16 mouse cellular contexts compared by ENCODE assay signal in the genomic region with DNA sequence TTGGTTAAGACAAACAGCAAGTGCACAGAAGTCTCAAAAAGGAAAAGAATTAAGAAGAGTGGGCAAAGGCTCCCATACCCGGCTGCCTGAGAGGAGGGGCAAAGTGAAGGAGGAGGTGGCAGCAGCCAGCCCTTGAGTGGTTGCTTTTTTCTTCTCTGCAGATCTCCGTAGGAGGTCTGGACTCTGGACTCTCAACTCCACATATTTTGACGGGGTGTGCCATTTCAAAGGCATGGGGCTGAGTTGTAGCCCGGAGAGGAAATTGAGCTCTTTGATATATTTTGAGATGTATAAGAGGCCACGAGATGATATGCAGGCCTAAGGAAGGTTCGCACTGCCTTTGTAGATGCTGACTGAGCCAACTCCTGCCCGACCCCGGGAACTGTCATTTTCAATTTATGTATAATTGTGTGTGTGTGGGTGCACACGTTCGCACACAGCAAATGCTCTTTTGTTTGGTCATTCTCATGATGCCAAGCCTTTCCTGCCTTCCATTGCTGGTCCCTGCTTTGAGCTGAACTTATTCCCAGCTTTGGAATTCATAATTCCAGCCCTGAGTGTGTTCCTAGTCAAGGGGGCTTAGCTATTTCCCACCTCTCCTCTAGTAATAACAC. TPM values are rescaled to one million over a fixed set of nuclear protein-coding genes. Genes with fewer than 3 reads are reported as not detected.
DNase-seq lines count a peak whose midpoint lies in the region; ATAC-seq and TF ChIP-seq lines count a peak whose summit lies in the region.
"Had no signal": no experiment of that assay in that cellular context is flagged by ENCODE, and none has a peak within 500 bp of the region (broad histone marks: within the 10 kb centered on the region; RNA-seq: fewer than 3 reads in every experiment).

No protein-coding gene starts in this region.

- no peaks in the 10 kb centered on the region for H3K27me3 ChIP-seq in lung, embryonic 14.5 days (ENCODE audit: insufficient read depth, low read length)
- no peaks in the 10 kb centered on the region for H3K27me3 ChIP-seq in kidney, adult 2 months (replicated peaks; ENCODE audit: control insufficient read depth, insufficient read depth, low read length)
- H3K27me3 ChIP-seq: forebrain, embryonic 13.5 days; liver, embryonic 13.5 days; megakaryocyte, embryonic 14.5 days; Patski had no signal

- peaks cover 16% of the 10 kb centered on the region for H3K4me1 ChIP-seq in lung, embryonic 14.5 days (ENCODE audit: insufficient read depth)
- H3K4me1 ChIP-seq in lung, adult 2 months (ENCODE audit: control insufficient read depth, insufficient read depth, low read length): 0 out of 2 replicates have a peak, but pooled peaks cover 4% of the 10 kb centered on the region
- no peaks in the 10 kb centered on the region for H3K4me1 ChIP-seq in kidney, adult 2 months (ENCODE audit: control insufficient read depth, insufficient read depth, low read length)
- H3K4me1 ChIP-seq: liver, embryonic 13.5 days had no signal

- no peak overlapping the region for H3K4me3 ChIP-seq in lung, embryonic 14.5 days (ENCODE audit: low read depth, low read length)
- no peak overlapping the region for H3K4me3 ChIP-seq in lung, adult 2 months (replicated peaks; ENCODE audit: extremely low read depth, low read depth, low read length)
- H3K4me3 ChIP-seq in kidney, adult 2 months (ENCODE audit: insufficient read depth, low read depth, low read length): no peak overlapping the region
- H3K4me3 ChIP-seq: forebrain, embryonic 13.5 days; liver, embryonic 13.5 days; megakaryocyte, embryonic 14.5 days had no signal

- WGBS in lung, embryonic 14.5 days: 38% methylated on average over 10 of the region's 10 CpGs
- WGBS in lung, adult 2 months: 56% methylated on average over 10 of the region's 10 CpGs
- WGBS in kidney, adult 2 months: 54% methylated on average over 10 of the region's 10 CpGs

- no peak overlapping the region for H3K4me2 ChIP-seq in lung, embryonic 14.5 days
- H3K4me2 ChIP-seq: forebrain, embryonic 13.5 days; heart, embryonic 11.5 days; liver, embryonic 13.5 days had no signal

- no peaks in the 10 kb centered on the region for H3K36me3 ChIP-seq in lung, embryonic 14.5 days (ENCODE audit: insufficient read depth)
- H3K36me3 ChIP-seq in kidney, adult 2 months (ENCODE audit: control insufficient read depth, insufficient read depth, low read length): no peaks in the 10 kb centered on the region
- H3K36me3 ChIP-seq: liver, embryonic 13.5 days had no signal

- TF ChIP-seq POLR2A in lung, adult 2 months (IDR thresholded peaks at IDR 0.05; ENCODE audit: borderline replicate concordance, extremely low read depth, low read depth, low read length): no peak
- TF ChIP-seq POLR2A in kidney, adult 2 months (IDR thresholded peaks at IDR 0.05; ENCODE audit: low read depth, low read length): no peak

- peak; percentile 56 for DNase-seq in lung, embryonic 14.5 days
- DNase-seq in lung, adult 2 months: no peak
- DNase-seq in R1 (ENCODE audit: low read depth, low spot score): peak; percentile 73
- peak; percentile 55 for DNase-seq in kidney, adult 2 months
- DNase-seq in retina, postnatal 1 day: peak; percentile 52
- no peak for DNase-seq in ovary, postnatal 14 days (ENCODE audit: low spot score)
- DNase-seq in thymus, postnatal 10 days (ENCODE audit: low spot score in 2 of 2): no peak
- DNase-seq: adrenal gland, postnatal 10 days; cerebellum, postnatal 36 days; liver, embryonic 13.5 days; thymus, postnatal 25 days had no signal

- no peak overlapping the region for H3K9ac ChIP-seq in lung, embryonic 14.5 days
- H3K9ac ChIP-seq: forebrain, embryonic 13.5 days; liver, embryonic 13.5 days had no signal

- no peak for TF ChIP-seq CTCF in lung, embryonic 14.5 days (IDR thresholded peaks at IDR 0.05; ENCODE audit: low read depth)
- no peak for TF ChIP-seq CTCF in lung, adult 2 months (IDR thresholded peaks at IDR 0.05; ENCODE audit: insufficient read depth, low read length)
- TF ChIP-seq CTCF in kidney, adult 2 months (conservative IDR thresholded peaks at IDR 0.05; ENCODE audit: insufficient read depth, insufficient read length, low read depth, low read length): no peak

- ATAC-seq in lung, embryonic 14.5 days (ENCODE audit: insufficient read depth): peak; percentile 56
- ATAC-seq: CD4-positive, CD25-positive, alpha-beta regulatory T cell, adult 4 months; forebrain, embryonic 13.5 days; Patski had no signal

- H3K27ac ChIP-seq in lung, embryonic 14.5 days (ENCODE audit: low read depth): peak overlapping the region; percentile 74
- H3K27ac ChIP-seq in kidney, adult 2 months (ENCODE audit: insufficient read depth, low read depth, low read length): no peak overlapping the region
- H3K27ac ChIP-seq: forebrain, embryonic 13.5 days; liver, embryonic 13.5 days had no signal

- no peaks in the 10 kb centered on the region for H3K9me3 ChIP-seq in lung, embryonic 14.5 days (ENCODE audit: low read depth, low read length)
- H3K9me3 ChIP-seq: forebrain, embryonic 13.5 days; liver, embryonic 13.5 days; megakaryocyte, embryonic 14.5 days had no signal

RNA-seq across cellular contexts. Expression of a gene that starts 56.4 kb away (rescaled TPM):
- 10.3 and 10.9 TPM in 2 replicates for polyA plus RNA-seq in lung, embryonic 14.5 days (2014; fragmentation: Nextera tagmentation; extraction: Ambion mirVana)
- 163 and 178 TPM in 2 replicates for polyA plus RNA-seq in lung, adult 2 months (2012; rRNA removed)
- 12.8 and 22.4 TPM in 2 replicates for polyA plus RNA-seq in kidney, adult 2 months (2012; rRNA removed)

Comparison
In these comparisons a context has a peak if more than half of its experiments do, and no peak if none do; other contexts are left out.
1. DNase-seq: peak in lung, embryonic 14.5 days (single experiment), R1 (single experiment), kidney, adult 2 months (single experiment) and retina, postnatal 1 day (single experiment); none in lung, adult 2 months (single experiment), ovary, postnatal 14 days (single experiment) and thymus, postnatal 10 days (0 of 2).